Mouse (Mus musculus) MEL (cell line): ENCODE measurements around the gene Pigc. TPM values are rescaled to one million over a fixed set of nuclear protein-coding genes. Genes with fewer than 3 reads are reported as not detected.

Experiments used
- DNase-seq: peaks from one replicate; pipeline ENCODE4 v3.0.0; 2011; ENCODE audit warnings: low read depth, low spot score
- H3K27ac ChIP-seq: 2 replicates; pipeline ENCODE4 v1.5.1; 2012; ENCODE audit warnings: low read depth, mild to moderate bottlenecking, control low read depth, low read length, moderate library complexity; ENCODE audit not compliant: control insufficient read depth
- H3K27me3 ChIP-seq, 2 experiments: fragments of 150-350 bp in 1 of 2; sonication (generic) in 1 of 2; 2 replicates each; pipeline ENCODE4 v1.6.1; 2012; ENCODE audit warnings: low read length in 2 of 2, mild to moderate bottlenecking in 2 of 2, improper control_type of control experiment in 1 of 2, moderate library complexity in 1 of 2; ENCODE audit not compliant: insufficient read depth in 2 of 2, control insufficient read depth in 1 of 2
- H3K36me3 ChIP-seq, 2 experiments: 2 replicates each; pipeline ENCODE4 v1.6.1; 2012 to 2014; ENCODE audit warnings: low read length in 2 of 2, improper control_type of control experiment in 1 of 2, inconsistent platforms in 1 of 2, mild to moderate bottlenecking in 1 of 2; ENCODE audit not compliant: insufficient read depth in 2 of 2, control insufficient read depth in 1 of 2
- H3K4me1 ChIP-seq, 2 experiments: fragments of 150-350 bp in 1 of 2; sonication (generic) in 1 of 2; 2 replicates each; pipeline ENCODE4 v1.6.1; 2012; ENCODE audit warnings: low read length in 2 of 2, improper control_type of control experiment in 1 of 2, mild to moderate bottlenecking in 1 of 2; ENCODE audit not compliant: insufficient read depth in 2 of 2, control insufficient read depth in 1 of 2
- H3K4me3 ChIP-seq, 2 experiments: fragments of 150-350 bp in 1 of 2; sonication (generic) in 1 of 2; 2 replicates each; pipeline ENCODE4 v1.5.1; 2012; ENCODE audit warnings: low read depth in 2 of 2, low read length in 2 of 2, mild to moderate bottlenecking in 2 of 2, moderate library complexity in 2 of 2, control low read depth in 1 of 2, improper control_type of control experiment in 1 of 2; ENCODE audit not compliant: control insufficient read depth in 1 of 2, insufficient read depth in 1 of 2
- H3K79me2 ChIP-seq: 2 replicates; pipeline ENCODE4 v1.6.1; 2012; ENCODE audit warnings: mild to moderate bottlenecking, low read length, moderate library complexity; ENCODE audit not compliant: control insufficient read depth, poor library complexity, insufficient read depth
- H3K9ac ChIP-seq: 2 replicates; pipeline ENCODE4 v1.6.1; 2012; ENCODE audit warnings: low read depth, mild to moderate bottlenecking, control low read depth, low read length, moderate library complexity; ENCODE audit not compliant: control insufficient read depth, poor library complexity, severe bottlenecking
- H3K9me3 ChIP-seq: fragments of 150-350 bp; sonication (generic); replicated peaks from 2 replicates; pipeline ENCODE4 v1.6.1; 2012; ENCODE audit warnings: mild to moderate bottlenecking, low read length, improper control_type of control experiment, moderate library complexity; ENCODE audit not compliant: insufficient read depth
- BHLHE40 ChIP-seq: IDR thresholded peaks from 2 replicates; pipeline ENCODE4 v1.6.1; 2012; ENCODE audit warnings: low read depth, mild to moderate bottlenecking, inconsistent platforms, low read length, improper control_type of control experiment, borderline replicate concordance
- CHD1 ChIP-seq: IDR thresholded peaks from 2 replicates; pipeline ENCODE4 v1.6.1; 2012; ENCODE audit warnings: low read depth, mild to moderate bottlenecking, inconsistent platforms, low read length, improper control_type of control experiment
- CHD2 ChIP-seq: IDR thresholded peaks from 2 replicates; pipeline ENCODE4 v1.6.1; 2011; ENCODE audit warnings: low read length, improper control_type of control experiment
- CTCF ChIP-seq, 3 experiments: IDR thresholded peaks in 2 of 3; conservative IDR thresholded peaks in 1 of 3; 2 replicates each; pipeline ENCODE4 v1.5.1; 2011 to 2012; ENCODE audit warnings: low read length in 3 of 3, low read depth in 2 of 3, mild to moderate bottlenecking in 2 of 3, improper control_type of control experiment in 1 of 3, inconsistent platforms in 1 of 3, mixed read lengths in 1 of 3, moderate library complexity in 1 of 3; ENCODE audit not compliant: control insufficient read depth in 1 of 3, insufficient read depth in 1 of 3, poor library complexity in 1 of 3, severe bottlenecking in 1 of 3
- ELF1 ChIP-seq: IDR thresholded peaks from 2 replicates; pipeline ENCODE4 v1.6.1; 2014; ENCODE audit warnings: low read depth, mild to moderate bottlenecking, inconsistent platforms, low read length, improper control_type of control experiment, moderate library complexity
- GABPA ChIP-seq: IDR thresholded peaks from 2 replicates; pipeline ENCODE4 v1.6.1; 2012; ENCODE audit warnings: low read depth, mild to moderate bottlenecking, inconsistent platforms, low read length, improper control_type of control experiment, moderate library complexity
- GATA1 ChIP-seq: IDR thresholded peaks from 2 replicates; pipeline ENCODE4 v1.6.1; 2011; ENCODE audit warnings: low read depth, low read length, improper control_type of control experiment
- HCFC1 ChIP-seq: IDR thresholded peaks from 2 replicates; pipeline ENCODE4 v1.6.1; 2012; ENCODE audit warnings: low read depth, mild to moderate bottlenecking, inconsistent platforms, low read length, improper control_type of control experiment, moderate library complexity
- KAT2A ChIP-seq: conservative IDR thresholded peaks from 2 replicates; pipeline ENCODE4 v1.6.1; 2012; ENCODE audit warnings: low read depth, low read length, improper control_type of control experiment, inconsistent platforms
- MAX ChIP-seq: IDR thresholded peaks from 2 replicates; pipeline ENCODE4 v1.6.1; 2011; ENCODE audit warnings: low read length, improper control_type of control experiment
- MAZ ChIP-seq: IDR thresholded peaks from 2 replicates; pipeline ENCODE4 v1.6.1; 2012; ENCODE audit warnings: low read depth, mild to moderate bottlenecking, inconsistent platforms, low read length, improper control_type of control experiment
- MXI1 ChIP-seq: IDR thresholded peaks from 2 replicates; pipeline ENCODE4 v1.6.1; 2011; ENCODE audit warnings: mild to moderate bottlenecking, low read depth, low read length, improper control_type of control experiment
- MYB ChIP-seq: IDR thresholded peaks from 2 replicates; pipeline ENCODE4 v1.6.1; 2011; ENCODE audit warnings: mild to moderate bottlenecking, low read depth, low read length, improper control_type of control experiment
- NRF1 ChIP-seq: IDR thresholded peaks from 2 replicates; pipeline ENCODE4 v1.6.1; 2014; ENCODE audit warnings: low read depth, mild to moderate bottlenecking, inconsistent platforms, low read length, improper control_type of control experiment, moderate library complexity; ENCODE audit not compliant: poor library complexity, insufficient read depth, severe bottlenecking
- POLR2A ChIP-seq, 2 experiments: IDR thresholded peaks; 2 replicates each; pipeline ENCODE4 v1.6.1; 2011 to 2012; ENCODE audit warnings: low read length in 2 of 2, mild to moderate bottlenecking in 2 of 2, control low read depth in 1 of 2, improper control_type of control experiment in 1 of 2, low read depth in 1 of 2, moderate library complexity in 1 of 2; ENCODE audit not compliant: control insufficient read depth in 1 of 2, insufficient read depth in 1 of 2, poor library complexity in 1 of 2
- RAD21 ChIP-seq: IDR thresholded peaks from 2 replicates; pipeline ENCODE4 v1.6.1; 2011; ENCODE audit warnings: mild to moderate bottlenecking, low read depth, low read length, improper control_type of control experiment
- RCOR1 ChIP-seq: IDR thresholded peaks from 2 replicates; pipeline ENCODE4 v1.6.1; 2012; ENCODE audit warnings: low read depth, mild to moderate bottlenecking, inconsistent platforms, low read length, improper control_type of control experiment
- SMC3 ChIP-seq: IDR thresholded peaks from 2 replicates; pipeline ENCODE4 v1.6.1; 2011; ENCODE audit warnings: low read depth, low read length, improper control_type of control experiment
- TAL1 ChIP-seq: IDR thresholded peaks from 2 replicates; pipeline ENCODE4 v1.6.1; 2012; ENCODE audit warnings: mild to moderate bottlenecking, inconsistent platforms, low read length, moderate library complexity, mixed read lengths
- TBP ChIP-seq: IDR thresholded peaks from 2 replicates; pipeline ENCODE4 v1.8.0; 2011; ENCODE audit warnings: low read depth, low read length, improper control_type of control experiment
- USF1 ChIP-seq: IDR thresholded peaks from 2 replicates; pipeline ENCODE4 v1.6.1; 2014; ENCODE audit warnings: low read depth, mild to moderate bottlenecking, inconsistent platforms, low read length, improper control_type of control experiment, moderate library complexity
- ZC3H11A ChIP-seq: IDR thresholded peaks from 2 replicates; pipeline ENCODE4 v1.6.1; 2012; ENCODE audit warnings: low read depth, mild to moderate bottlenecking, inconsistent platforms, low read length, improper control_type of control experiment
- ZKSCAN1 ChIP-seq: IDR thresholded peaks from 2 replicates; pipeline ENCODE4 v1.6.1; 2012; ENCODE audit warnings: low read depth, mild to moderate bottlenecking, inconsistent platforms, low read length, improper control_type of control experiment, moderate library complexity
- ZMIZ1 ChIP-seq: IDR thresholded peaks from 2 replicates; pipeline ENCODE4 v1.6.1; 2012; ENCODE audit warnings: low read depth, mild to moderate bottlenecking, inconsistent platforms, low read length, improper control_type of control experiment, moderate library complexity
- polyA plus RNA-seq, 2 experiments: library from polyadenylated mRNA; stranded (reverse) in 1 of 2; unstranded in 1 of 2; fragments of >175 nt in 1 of 2; fragments of >200 nt in 1 of 2; gene quantifications; 2 replicates each; pipeline versions ENCODE4 v1.2.1 to v1.2.4; 2012; ENCODE audit warnings: low replicate concordance in 2 of 2, low read depth in 1 of 2; ENCODE audit not compliant: insufficient read length in 2 of 2, insufficient read depth in 1 of 2, missing spikeins in 1 of 2
- total RNA-seq: library from RNA; depleted of rRNA; stranded (reverse); fragments of 300-350 nt; gene quantifications from 2 replicates; pipeline ENCODE4 v1.2.3, GENCODE M21; 2012

Pigc gene
- total and polyA plus RNA-seq, 3 experiments = 4.2 to 9.8 TPM; not detected in 1

DNA sequence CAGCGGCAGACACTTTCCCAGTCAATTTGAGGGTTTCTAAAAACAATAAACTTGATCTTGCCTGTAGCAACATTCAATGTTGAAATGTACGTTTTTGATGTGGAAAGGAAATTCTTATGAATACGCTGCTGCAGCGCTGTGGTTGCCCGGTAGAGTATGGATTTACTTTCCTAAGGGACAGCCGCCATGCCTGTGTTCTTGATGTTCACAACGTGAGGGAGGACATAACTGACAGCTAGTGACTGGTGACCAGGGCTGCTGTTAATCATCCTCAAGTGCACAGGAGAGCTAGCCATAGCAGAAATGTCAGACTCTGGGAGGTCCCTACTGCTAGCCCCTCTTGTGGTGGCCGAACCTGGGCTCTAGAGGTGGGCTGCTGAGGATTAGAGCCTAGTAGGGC lies 40.1 kb downstream of the Pigc start:
- Histone ChIP-seq H3K27ac (no peak overlapping the region), H3K9me3 (no peaks in the 10 kb centered on the region), H3K4me3 (no peak overlapping the region), H3K4me1 (no peaks in the 10 kb centered on the region), H3K9ac (no peak overlapping the region), H3K27me3 (no peaks in the 10 kb centered on the region; a peak in 1 of 4 replicates), H3K79me2 (no peaks in the 10 kb centered on the region), H3K36me3 (no peaks in the 10 kb centered on the region)
- DNase-seq = no peak
- TF ChIP-seq ZC3H11A (no peak), TBP (no peak), HCFC1 (no peak), MXI1 (no peak), CHD1 (no peak), KAT2A (no peak), ZMIZ1 (no peak), ELF1 (no peak)

DNA sequence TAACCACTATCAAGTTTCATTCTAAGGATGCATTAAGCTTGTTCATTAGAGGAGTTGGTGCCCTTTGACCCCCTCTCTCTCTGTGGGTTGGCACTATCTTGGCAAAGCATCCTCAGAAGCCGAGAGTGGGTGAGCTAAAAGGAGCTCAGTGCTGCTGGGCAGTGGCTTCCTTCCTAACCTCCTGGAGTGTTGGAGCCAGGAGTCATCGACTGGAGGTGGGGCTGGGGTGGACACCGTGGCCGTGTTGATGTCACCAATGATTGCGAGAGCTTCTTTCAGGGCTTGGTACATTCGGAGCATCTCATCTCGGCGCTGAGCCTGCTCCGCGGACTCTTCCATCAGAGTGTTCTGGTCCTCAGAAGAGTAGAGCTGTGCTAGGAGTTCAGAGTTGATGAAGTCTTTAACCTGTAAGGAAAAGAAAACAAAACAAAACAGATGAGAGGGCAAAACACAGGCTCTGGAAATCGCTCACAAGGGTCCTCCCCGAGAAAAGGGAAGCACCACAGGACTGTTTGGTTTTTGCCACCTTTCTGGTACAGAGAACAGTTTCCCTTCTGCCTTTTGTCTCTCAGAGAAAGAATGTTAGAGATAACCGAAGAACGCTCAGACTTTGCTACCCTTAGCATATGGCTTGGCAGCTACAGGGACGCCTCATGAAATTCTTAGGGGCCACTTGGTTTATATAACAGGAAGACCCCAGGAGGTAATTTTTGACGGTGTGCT lies 42.7 kb downstream of the Pigc start:
- Histone ChIP-seq H3K9ac (no peak overlapping the region), H3K79me2 (no peaks in the 10 kb centered on the region), H3K9me3 (no peaks in the 10 kb centered on the region), H3K4me3 (no peak overlapping the region), H3K27me3 (no peaks in the 10 kb centered on the region; a peak in 3 of 4 replicates), H3K27ac (no peak overlapping the region), H3K36me3 (no peaks in the 10 kb centered on the region), H3K4me1 (no peaks in the 10 kb centered on the region)
- no peak for DNase-seq
- TF ChIP-seq ZKSCAN1 = no peak
- TF ChIP-seq TBP = no peak
- no peak for TF ChIP-seq MYB
- TF ChIP-seq BHLHE40 = no peak
- no peak for TF ChIP-seq GATA1
- TF ChIP-seq MAX = no peak
- TF ChIP-seq ZC3H11A = no peak
- TF ChIP-seq CTCF (IDR thresholded peaks at IDR 0.05 in 2 of 3, conservative IDR thresholded peaks at IDR 0.05 in 1 of 3; ENCODE audit: control insufficient read depth in 1 of 3, insufficient read depth in 1 of 3, low read depth in 2 of 3, low read length in 3 of 3, poor library complexity in 1 of 3, severe bottlenecking in 1 of 3) = no peak
- TF ChIP-seq POLR2A (IDR thresholded peaks at IDR 0.05; ENCODE audit: control insufficient read depth in 1 of 2, insufficient read depth in 1 of 2, low read depth in 1 of 2, low read length in 2 of 2, poor library complexity in 1 of 2) = no peak
- TF ChIP-seq CHD2 = no peak
- TF ChIP-seq MAZ = no peak
- no peak for TF ChIP-seq USF1
- TF ChIP-seq GABPA = no peak
- no peak for TF ChIP-seq RCOR1
- TF ChIP-seq TAL1 = no peak
- no peak for TF ChIP-seq RAD21
- no peak for TF ChIP-seq SMC3
- no peak for TF ChIP-seq NRF1
